Mouse (Mus musculus) gastrocnemius, postnatal 14 days (tissue): Measurements from ENCODE around the gene Camp. TPM values are rescaled to one million over a fixed set of nuclear protein-coding genes. Genes with fewer than 3 reads are reported as not detected.

Source experiments
- DNase-seq: peaks from one replicate; pipeline ENCODE4 v3.0.0; 2021; ENCODE audit warnings: mixed read lengths
- intact Hi-C: fragments of 180-260 bp; cut with DNase I; formaldehyde crosslinking; loops from one replicate; pipeline ENCODE4 v1.15.1; 2025; ENCODE audit warnings: low total_unique reads
- long read RNA-seq, 2 experiments: library from polyadenylated mRNA; stranded (forward); transcript quantifications; one replicate each; pipeline ENCODE4 v2.0.0; 2021
- total RNA-seq, 2 experiments: library from RNA; stranded (reverse); gene quantifications; 2 replicates each; pipeline ENCODE4 v1.2.3; 2021

Gene Camp
- total RNA-seq: not detected
- long read RNA-seq, experiment 1: 0 reads
- long read RNA-seq, experiment 2: 0 reads

DNA sequence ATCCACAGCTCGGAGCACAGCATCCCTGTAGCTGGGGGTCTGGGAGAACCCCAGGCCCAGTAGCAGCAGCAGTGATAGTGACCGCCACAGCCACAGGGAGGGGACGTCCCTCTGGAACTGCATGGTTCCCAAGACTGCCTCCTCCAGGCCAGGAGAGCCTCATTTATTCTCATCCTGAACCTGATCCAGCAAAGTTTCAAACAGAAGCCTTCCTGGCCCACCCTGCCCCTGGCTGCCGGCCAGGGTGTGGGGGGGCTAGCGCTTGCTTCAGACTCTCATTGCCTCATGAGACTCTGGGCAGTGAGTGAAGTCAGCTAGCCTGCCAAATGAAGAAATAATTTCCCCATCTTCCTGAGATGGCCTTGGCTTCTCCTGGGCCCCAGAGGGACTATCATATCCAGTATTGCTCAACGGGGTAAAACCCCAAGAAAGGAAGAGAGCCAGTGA, at the start of gene Camp:
Camp (minus strand) TSS at position 306 of the 447 bp plus-strand sequence.
- intact Hi-C loops: no loop called here

DNA sequence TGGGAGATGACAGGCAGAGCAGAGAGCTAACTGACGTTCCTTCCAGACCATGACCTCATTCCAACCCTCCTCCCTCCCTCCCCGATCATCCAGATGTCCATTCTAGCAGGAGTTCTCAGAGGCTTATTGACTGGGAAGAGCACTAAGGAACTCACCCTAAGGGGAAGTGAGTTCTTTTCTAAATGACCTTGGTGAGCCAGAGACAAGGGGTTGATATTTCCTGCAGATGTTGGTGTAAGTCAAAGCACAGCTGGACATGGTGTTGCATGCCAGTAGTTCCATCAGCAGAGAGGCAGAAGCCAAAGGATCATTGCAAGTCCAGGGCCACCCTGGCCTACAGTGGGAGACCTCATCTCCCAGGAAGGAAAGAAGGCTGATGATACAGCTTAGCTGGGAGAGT, 48.6 kb upstream of the Camp start:
- intact Hi-C loops: loop anchor here (5.0 kb wide), 1 partner anchor 34 kb away; the partner anchor contains the start of gene Map4

More for the DNA sequence above, at the start of gene Camp:
- peak; percentile 60 for DNase-seq

DNA sequence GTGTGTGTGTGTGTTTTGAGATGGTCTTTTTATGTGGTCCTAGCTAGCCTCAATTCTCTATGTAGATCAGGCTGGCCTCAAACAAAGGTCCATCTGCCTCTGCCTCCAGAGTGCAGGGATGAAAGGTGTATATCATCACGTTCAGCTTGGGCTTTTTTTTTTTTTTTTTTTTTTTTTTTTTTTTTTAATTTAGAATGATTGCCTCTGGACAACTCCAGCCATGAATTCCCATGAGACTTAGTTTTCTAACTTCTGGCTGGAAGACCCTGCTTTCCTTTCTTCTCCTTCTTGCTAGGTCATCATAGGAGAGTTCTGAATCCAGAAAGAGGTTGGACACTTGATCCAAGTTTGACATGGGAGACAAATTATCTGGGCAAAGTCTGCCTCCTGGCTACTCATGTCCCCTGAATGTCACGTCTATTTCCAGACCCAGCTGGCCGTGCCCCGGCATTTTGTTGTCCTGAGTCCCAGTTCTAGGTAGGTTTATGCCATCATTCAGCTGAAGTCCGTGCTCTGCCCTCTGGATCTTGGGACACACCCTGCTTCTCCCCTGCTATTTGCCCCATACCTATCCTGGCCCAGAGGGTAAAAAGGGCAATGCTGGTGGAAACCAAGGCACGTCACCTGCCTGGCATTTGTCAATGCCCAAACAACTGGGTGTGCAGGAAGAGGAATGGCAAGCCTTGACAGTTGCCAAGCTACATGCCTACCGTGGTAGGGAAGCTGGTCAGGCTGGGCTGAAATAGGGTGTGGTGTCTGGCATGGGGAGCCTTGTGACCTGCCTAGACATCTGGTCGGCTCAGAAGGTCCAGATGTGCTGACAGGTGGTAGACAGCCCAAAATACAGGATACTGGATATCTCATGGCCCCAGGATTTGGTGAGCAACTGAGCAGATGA, 47.1 kb upstream of the Camp start:
- intact Hi-C loops: loop anchor here (5.0 kb wide), 1 partner anchor 36 kb away; the partner anchor contains the start of gene Map4
- peak; percentile 62 for DNase-seq

More for the DNA sequence above, 48.6 kb upstream of the Camp start:
- peak; percentile 62 for DNase-seq

DNA sequence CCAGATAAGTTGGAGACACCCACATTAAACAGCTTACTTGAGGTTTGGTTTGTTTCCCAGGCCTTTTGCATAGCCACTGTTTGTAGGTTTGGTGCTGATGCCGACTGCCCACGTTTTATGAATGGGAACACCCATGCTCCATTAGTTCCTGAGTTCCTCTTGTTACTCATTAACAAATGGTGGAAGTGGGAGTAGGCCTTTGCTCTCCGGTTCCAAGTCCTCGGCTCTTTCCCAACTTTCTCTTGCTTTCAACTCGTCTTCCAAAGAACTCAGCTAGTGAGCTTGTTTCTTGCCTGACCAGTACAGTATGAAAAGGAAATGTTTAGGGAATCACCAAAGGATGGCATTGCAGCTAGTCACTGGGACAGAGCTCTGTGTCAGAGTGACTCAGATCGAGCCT, 46.2 kb upstream of the Camp start:
- peak; percentile 31 for DNase-seq
- intact Hi-C loops: loop anchor here (5.0 kb wide), 1 partner anchor 37 kb away; the partner anchor contains the start of gene Map4

DNA sequence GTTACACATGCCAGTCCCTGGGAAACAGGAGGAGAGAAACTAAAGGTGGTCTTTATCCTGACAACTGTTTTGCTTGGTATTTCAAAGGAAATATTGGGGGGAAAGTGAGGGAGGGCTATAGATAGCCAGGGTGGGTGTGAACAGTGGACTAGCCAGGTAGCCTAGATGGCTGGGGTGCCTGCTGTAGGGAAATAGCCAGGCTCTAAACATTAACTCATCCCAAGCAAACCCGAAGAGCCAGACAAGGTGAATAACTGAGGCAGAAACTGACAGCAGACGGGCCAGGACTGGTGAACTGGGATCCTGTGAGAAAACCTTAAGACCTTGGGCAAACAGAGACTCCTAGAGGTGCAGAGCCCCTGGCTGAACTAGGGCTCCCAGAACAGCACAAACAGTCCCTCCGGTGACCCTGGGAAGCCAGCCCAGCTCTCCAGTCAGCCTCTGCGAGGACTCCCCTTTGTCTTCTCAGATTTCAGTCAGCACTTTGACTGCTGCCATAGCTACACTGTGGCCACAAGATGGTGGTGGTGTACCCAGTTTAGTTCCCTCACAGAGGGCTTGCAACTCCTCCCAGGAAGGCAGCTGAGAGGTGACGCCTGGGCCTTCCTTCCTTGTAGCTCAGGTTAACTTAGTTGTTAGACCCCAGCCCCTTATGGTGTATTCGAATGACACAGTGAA, 45.1 kb upstream of the Camp start:
- intact Hi-C loops: loop anchor here (5.0 kb wide), 5 partner anchors 38 to 403 kb away; partner anchors contain the start of gene Map4

DNA sequence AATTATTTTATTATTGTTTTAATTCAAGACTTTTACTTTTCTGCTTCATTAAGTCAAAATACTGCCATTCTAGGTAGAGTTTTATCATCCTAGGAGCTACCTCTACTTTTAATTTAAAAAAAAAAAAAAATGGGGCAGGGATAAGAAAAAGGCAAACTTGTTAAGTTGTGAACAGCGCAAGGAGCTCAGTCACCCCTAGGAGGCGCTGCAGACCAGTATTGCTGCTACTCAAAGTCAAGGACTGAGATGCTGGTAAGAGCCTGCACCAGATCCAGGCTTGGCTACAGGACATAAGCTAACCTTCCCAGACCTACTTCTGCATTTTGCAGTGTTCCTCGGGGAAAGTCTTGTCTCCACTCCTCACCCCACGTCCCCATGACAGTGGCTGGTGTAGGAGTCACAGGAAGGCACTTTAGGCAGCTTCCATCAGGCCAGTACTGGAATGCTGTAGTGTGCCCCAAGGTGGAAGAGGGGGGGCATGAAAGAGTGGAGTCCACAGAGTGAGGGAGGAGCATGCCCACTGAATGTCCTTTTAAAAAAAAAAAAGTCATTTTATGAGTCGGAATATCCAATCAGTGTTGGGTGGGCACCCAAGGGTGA, 43.3 kb upstream of the Camp start:
- DNase-seq: peak; percentile 83
- intact Hi-C loops: loop anchor here (5.0 kb wide), 4 partner anchors 180 to 405 kb away; no protein-coding TSS in a partner anchor

More for the DNA sequence above, 45.1 kb upstream of the Camp start:
- peak; percentile 83 for DNase-seq

DNA sequence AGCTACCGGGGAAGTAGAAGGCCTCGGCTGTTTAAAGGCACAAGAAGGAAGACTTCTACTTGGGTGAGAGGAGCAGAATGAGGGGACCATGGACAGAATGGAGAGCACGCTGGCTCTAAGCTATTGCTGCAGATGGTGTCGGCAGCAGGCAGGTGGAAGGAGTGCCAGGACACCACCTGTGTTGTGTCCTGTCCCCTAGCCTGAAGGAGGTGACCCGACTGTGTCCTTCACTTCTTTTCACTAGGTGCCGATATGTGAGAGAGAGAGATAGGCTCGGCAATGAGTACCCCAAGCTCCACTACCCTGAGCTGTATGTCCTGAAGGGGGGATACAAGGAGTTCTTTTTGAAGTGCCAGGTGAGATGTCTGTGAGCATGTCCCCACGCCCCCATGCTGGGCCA, 42.1 kb upstream of the Camp start:
- no peak for DNase-seq
- intact Hi-C loops: loop anchor here (5.0 kb wide), 4 partner anchors 181 to 406 kb away; no protein-coding TSS in a partner anchor

DNA sequence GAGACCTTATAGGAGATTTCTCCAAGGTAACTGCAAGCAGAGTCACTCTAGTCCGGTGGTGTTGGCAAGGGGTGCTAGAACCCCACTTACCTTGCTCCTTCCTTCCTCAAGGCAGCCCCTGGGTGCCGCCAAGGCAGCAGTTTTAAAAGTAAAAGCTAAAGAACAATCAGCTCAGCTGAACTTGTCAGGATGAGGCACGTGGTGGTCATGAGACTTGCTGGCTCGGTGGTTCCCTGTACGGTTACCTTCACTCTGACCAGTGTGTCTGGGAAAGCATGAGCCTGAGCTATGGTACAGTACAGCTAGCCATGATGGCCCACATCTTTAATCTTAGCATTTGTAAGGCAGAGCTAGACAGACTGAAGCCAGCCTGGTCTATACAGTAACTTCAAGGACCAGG, 37.9 kb upstream of the Camp start:
- intact Hi-C loops: no loop called here
- no peak for DNase-seq

DNA sequence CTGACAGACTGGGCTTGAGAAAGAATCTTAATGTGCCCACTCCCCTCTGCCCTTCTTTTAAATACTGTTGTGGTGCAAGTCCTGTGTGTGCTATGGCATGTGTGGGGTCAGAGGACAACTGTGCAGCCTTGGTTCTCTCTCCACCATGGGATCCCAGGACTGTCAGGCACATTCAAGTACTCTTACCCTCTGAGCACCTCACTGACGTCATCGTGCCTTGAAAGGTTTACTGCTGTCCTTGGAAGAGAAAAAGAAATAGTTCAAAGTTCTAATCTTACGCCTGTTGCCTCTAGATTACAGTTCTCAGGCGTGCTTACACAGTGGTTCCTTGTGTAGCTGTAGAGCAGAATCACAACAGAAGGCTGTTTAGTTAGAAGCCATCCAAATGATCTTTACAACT, 36.8 kb upstream of the Camp start:
- no peak for DNase-seq

DNA sequence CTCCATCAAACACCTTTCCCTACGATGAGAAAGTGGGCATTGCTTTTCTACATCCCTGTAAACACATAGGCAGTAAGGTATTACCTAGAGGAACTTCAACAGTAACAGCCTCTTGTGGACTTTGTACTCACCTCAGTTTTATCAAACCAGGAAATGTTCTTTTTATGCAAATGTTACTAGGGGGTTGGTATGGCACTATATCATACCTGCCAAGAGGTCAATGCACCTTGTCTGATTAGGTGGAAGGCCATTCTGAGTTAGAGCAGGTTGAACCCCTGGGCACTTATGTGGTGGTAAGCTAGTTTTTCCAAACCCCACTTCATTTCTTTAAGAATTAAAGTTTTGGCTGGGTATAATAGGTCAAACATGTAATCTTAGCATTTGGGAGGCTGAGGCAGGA, 29.9 kb upstream of the Camp start:
- no peak for DNase-seq
- intact Hi-C loops: no loop called here

More for the DNA sequence above, 36.8 kb upstream of the Camp start:
- intact Hi-C loops: no loop called here

DNA sequence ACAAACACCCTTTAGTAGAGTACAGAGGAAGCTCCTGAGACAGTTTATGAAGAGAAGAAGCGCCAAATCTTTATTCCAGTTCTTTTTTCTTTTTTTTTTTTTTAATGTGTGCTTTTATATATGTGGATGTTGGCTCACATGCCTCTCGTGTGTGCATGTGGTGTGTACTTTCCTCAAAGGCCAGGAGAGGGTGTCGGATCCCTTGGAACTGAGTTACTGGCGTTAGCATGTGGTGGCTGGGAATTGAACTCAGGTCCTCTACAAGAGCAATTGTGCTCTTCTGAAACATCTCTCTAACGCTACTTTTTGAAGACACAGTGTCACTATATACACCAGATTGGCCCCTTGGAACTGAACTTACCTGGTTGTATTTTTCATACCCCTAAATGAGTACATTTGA, 28.2 kb upstream of the Camp start:
- intact Hi-C loops: no loop called here
- DNase-seq: no peak

DNA sequence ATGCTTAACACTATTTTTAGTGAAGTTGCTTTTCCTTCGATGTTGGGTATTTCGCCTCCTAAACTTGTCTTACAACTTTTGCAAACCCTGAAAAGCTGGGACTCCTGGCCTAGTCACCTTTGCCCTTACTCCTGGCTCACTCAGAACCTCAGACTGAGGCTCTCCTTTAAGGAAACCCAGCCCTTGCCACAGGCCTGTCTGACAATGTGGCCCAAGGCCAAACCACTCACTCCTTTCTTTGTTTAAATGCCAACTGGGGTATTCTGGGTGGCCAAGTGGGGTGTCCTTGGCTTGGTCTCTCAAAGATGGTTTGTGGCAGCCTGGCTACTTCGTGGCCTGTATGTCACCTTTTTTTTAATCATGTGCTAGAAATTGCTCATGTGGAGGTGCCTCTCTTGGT, 27.3 kb upstream of the Camp start:
- DNase-seq: no peak
- intact Hi-C loops: no loop called here

DNA sequence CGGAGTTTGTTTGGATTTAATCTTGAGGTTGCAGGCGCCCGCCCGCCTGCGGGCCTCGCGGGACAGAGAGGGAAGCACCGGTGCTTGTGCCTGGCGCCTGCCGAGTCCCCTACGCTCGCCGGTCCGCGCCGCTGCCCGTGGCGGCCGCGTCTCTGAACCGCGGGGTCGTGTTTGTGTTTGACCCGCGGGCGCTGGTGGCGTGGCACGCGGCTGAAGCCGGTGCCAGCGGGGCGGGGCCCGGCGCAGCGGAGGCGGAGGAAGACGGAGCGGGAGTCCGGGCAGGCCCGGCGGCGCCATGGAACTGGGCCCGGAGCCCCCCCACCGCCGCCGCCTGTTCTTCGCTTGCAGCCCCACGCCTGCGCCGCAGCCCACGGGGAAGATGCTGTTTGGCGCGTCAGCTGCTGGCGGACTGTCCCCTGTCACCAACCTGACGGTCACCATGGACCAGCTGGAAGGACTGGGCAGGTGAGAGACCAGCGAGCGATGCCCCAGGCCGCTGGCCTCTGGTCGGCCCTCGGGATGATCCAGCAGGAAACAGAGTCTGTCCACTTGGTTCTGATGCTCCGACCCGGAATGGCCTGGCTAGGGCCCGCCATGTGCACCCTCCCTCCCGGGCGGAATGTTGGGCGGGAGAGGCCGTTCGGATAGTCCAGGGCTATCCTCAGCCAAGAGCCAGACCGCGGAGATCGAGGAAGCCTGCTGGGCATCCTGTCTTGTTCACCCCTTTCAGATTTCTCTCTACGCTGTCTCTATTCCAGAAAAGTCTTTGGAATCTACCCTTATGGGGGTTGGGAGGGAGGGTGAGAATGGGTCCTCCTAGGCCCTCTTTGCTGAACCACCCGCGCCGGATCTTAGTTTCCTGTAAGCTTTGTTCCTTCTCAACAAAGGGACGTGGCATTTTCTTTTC, 26.5 kb upstream of the Camp start:
- intact Hi-C loops: no loop called here
- DNase-seq: peak; percentile 70

DNA sequence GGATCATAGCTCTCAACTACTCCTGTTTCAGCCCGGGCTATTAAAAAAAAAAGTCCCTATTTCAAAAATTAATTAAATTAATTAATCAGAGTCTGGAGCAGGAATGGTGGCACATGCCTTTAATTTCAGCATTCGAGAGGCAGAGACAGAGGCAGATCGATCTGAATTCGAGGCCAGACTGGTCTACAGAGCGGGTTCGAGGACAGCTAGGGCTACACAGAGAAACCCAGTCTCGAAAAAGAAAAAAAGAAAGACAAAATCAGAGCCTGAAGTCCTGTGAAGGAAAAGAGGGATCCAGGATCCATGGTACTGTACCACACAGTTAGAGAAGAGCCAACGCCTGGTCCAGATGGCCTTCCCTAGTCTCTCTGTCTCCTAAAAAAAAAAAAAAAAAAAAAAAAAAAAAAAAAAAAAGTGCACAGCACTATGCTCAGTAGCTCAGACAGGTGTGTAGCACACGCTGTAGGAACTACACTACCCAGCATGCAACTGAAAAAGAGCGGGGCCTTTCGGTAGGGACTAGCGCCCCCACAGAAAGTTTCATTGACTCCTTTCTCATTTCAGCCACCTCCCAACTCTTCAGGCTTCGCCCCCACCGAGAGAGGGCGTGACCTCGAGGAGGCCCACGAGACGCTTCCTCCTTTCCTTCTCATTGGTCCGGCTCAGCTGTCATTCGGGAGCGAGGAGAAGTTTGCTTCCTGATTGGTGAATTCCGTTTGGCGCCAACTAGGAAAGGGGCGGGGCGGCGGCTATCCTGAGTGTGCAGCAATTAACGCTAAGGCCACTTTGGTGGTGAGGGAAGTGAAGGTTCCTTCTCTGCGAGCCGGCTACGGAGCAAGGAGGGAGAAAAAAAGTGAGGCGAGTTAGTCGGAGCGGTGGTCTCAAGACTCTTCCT, 25.6 kb upstream of the Camp start, which contains the start of gene Cdc25a:
Cdc25a (plus strand) TSS at position 783 of the 895 bp plus-strand sequence.
- DNase-seq: peak; percentile 97
- intact Hi-C loops: no loop called here

DNA sequence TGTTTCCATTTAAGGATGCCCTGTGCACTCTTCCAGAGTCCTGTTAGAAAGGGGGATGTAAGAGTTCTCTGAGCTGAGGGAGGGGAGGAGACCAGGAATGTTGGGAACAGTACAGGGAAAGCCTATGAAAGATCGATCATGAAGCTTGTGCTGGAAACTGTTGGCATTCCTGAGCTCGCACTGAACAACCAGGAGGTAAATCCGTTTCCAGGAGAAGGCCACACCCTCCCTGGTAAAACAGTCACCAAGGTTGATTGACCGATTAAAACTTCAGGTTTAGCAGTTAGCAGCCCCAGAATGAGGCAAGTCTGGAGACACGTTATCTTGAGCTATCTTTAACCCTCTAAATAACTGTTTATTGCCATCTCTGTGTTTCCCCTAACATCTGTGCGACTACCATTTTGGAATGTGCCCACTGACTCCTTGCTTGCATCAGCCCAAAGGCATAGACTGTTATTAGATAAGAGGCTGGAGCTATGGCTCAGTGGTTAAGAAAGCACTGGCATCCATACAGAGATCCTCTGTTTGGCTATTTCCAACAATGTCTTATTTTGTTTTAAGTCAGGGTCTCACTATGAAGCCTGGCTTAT, 21.7 kb upstream of the Camp start:
- intact Hi-C loops: no loop called here
- DNase-seq: no peak

DNA sequence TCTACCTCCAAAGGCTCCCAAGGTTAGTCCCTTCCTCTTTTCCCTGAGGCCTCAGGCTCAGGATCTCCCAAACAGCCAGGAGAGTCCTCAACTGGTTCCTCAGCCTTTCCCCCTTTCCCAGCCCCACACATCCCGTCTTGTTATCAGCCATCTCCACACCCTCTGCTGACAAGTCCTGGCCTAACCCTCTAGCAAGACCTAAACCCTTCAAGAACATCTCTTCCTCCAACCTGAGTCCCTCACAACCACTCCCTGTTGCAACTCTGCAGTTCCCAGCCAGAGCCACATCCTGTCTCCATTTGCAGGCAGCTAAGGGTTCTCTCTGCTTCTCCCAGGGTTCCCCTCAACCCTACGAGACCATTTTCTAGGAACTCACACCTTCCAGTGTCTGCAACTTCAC, 16.8 kb upstream of the Camp start:
- intact Hi-C loops: no loop called here
- no peak for DNase-seq

DNA sequence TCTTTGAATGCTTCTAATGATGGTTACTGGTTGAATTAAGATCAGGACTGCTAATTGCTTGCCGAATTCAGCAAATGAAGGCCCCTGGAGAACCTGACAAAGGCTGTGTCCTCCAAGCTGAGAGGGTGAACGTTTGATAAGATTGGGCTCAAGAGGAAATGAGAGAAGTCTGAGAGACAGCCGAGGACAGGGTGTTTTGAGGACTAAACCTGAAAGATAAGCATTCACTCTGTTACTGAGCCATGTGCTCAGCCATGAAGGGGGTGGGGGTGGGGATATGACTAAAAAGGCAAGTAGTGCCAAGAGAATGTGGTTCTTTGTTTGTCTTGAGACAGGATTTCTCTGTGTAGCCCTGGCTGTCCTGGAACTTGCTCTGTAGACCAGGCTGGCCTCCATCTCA, 13.7 kb upstream of the Camp start:
- intact Hi-C loops: no loop called here
- DNase-seq: no peak
